Mouse (Mus musculus) cerebellum, adult 2 months (tissue): ENCODE data around the gene R3hdm2. TPM values are rescaled to one million over a fixed set of nuclear protein-coding genes. Genes with fewer than 3 reads are reported as not detected.

Experiments
- DNase-seq, 2 experiments: peaks; one replicate each; pipeline ENCODE4 v3.0.0; 2021
- H3K27ac ChIP-seq: fragments of 200-500 bp; 2 replicates; pipeline ENCODE4 v1.5.1; 2012; ENCODE audit warnings: low read length, control low read depth, inconsistent platforms; ENCODE audit not compliant: insufficient read depth
- H3K27me3 ChIP-seq: fragments of 200-500 bp; 2 replicates; pipeline ENCODE4 v1.6.1; 2012; ENCODE audit warnings: inconsistent platforms, mild to moderate bottlenecking, low read length, moderate library complexity; ENCODE audit not compliant: control insufficient read depth, insufficient read depth
- H3K4me1 ChIP-seq: fragments of 200-500 bp; 2 replicates; pipeline ENCODE4 v1.6.1; 2011; ENCODE audit warnings: low read length; ENCODE audit not compliant: control insufficient read depth, insufficient read depth
- H3K4me3 ChIP-seq: fragments of 200-500 bp; replicated peaks from 2 replicates; pipeline ENCODE3; 2011; ENCODE audit warnings: mild to moderate bottlenecking, low read depth, low read length, control low read depth; ENCODE audit not compliant: insufficient read depth
- CTCF ChIP-seq: fragments of 200-500 bp; IDR thresholded peaks from 2 replicates; pipeline ENCODE4 v1.5.1; 2011; ENCODE audit warnings: low read depth, mild to moderate bottlenecking, control low read depth, low read length, moderate library complexity, borderline replicate concordance; ENCODE audit not compliant: insufficient read depth
- POLR2A ChIP-seq: fragments of 200-500 bp; IDR thresholded peaks from 2 replicates; pipeline ENCODE4 v1.6.1; 2011; ENCODE audit warnings: low read length, control low read depth, borderline replicate concordance; ENCODE audit not compliant: insufficient read depth
- WGBS: fragments of 180-500 bp; shearing (Covaris S2); methylation state at CpG from one replicate; pipeline ENCODE4 v1.1.7; 2018; 5-methylcytosine and 5-hydroxymethylcytosine counted together
- polyA plus RNA-seq: library from polyadenylated mRNA; depleted of rRNA; stranded (reverse); fragments of >200 nt; gene quantifications from 2 replicates; pipeline ENCODE4 v1.2.3, GENCODE M21; 2012

The R3hdm2 gene
- polyA plus RNA-seq, 1 experiment, result 137 TPM

DNA sequence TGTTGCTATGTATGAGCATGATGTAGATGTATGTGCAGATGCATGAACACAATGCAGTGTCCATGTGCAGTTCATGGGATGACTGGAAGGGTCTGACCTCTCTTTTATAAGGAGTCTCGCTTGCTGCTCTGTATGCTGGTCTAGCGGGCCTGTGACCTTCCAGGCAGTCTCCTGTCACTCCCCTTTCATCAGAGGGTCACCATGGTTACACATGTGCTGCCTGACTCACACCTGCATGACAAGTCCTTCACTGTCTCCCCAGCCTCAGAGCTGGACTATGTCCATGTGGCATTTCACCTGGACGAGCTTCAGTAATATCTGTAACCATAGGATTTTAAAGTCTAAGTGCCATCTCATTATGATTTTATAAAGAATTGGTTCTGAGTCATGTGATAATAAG is 34.0 kb downstream of the R3hdm2 start:
- Histone ChIP-seq H3K4me1 (peaks cover 3% of the 10 kb centered on the region), H3K4me3 (no peak overlapping the region), H3K27me3 (no peaks in the 10 kb centered on the region), H3K27ac (no peak overlapping the region)
- DNase-seq, result no peak
- WGBS, result 90% methylated on average over 3 of the region's 3 CpGs
- TF ChIP-seq CTCF (no peak), POLR2A (no peak)

GRCm38 (mm10) chr10:127420131-127420530 is 40.0 kb downstream of the R3hdm2 start:
- H3K4me3 ChIP-seq, result peak overlapping the region; percentile 39
- H3K4me1 ChIP-seq, result peaks cover 3% of the 10 kb centered on the region
- TF ChIP-seq POLR2A (no peak), CTCF (no peak)
- 0 out of 2 replicates have a peak overlapping the region, but pooled peaks have one; percentile 63 for H3K27ac ChIP-seq
- no peaks in the 10 kb centered on the region for H3K27me3 ChIP-seq
- 5% methylated on average over 6 of the region's 6 CpGs for WGBS
- peak in 1 of 2 experiments; percentile 41 for DNase-seq

- Histone ChIP-seq H3K4me1 (peaks cover 5% of the 10 kb centered on the region), H3K4me3 (peak overlapping the region; percentile 75), H3K27ac (peak overlapping the region; percentile 71), H3K27me3 (no peaks in the 10 kb centered on the region)
- peak; percentile 67 to 81 for DNase-seq
- WGBS, result 2% methylated on average over 9 of the region's 9 CpGs
- TF ChIP-seq POLR2A (peak; percentile 32; the same call in 1 of the 2 replicates), CTCF (no peak)
These were observed 40.7 kb downstream of the R3hdm2 start for GRCm38 (mm10) chr10:127420676-127421353.

GRCm38 (mm10) chr10:127422047-127422446 is 41.9 kb downstream of the R3hdm2 start:
- 14% methylated on average over 6 of the region's 6 CpGs for WGBS
- peak; percentile 78 to 88 for DNase-seq
- H3K27me3 ChIP-seq, result no peaks in the 10 kb centered on the region
- H3K27ac ChIP-seq, result peak overlapping the region; percentile 86; the same call in 1 of the 2 replicates
- peak overlapping the region; percentile 75 for H3K4me3 ChIP-seq
- H3K4me1 ChIP-seq, result peaks cover 10% of the 10 kb centered on the region
- TF ChIP-seq CTCF (no peak), POLR2A (no peak)

- peaks cover 12% of the 10 kb centered on the region for H3K4me1 ChIP-seq
- H3K27me3 ChIP-seq, result no peaks in the 10 kb centered on the region
- no peak overlapping the region for H3K27ac ChIP-seq
- 84% methylated on average over 2 of the region's 2 CpGs for WGBS
- no peak for DNase-seq
- no peak overlapping the region for H3K4me3 ChIP-seq
- TF ChIP-seq CTCF (no peak), POLR2A (no peak)
These were observed 45.7 kb downstream of the R3hdm2 start for GRCm38 (mm10) chr10:127425794-127426193.

GRCm38 (mm10) chr10:127426670-127427069 is 46.5 kb downstream of the R3hdm2 start:
- peak; percentile 33 to 47 for DNase-seq
- 24% methylated on average over 2 of the region's 2 CpGs for WGBS
- no peak for TF ChIP-seq CTCF
- no peak for TF ChIP-seq POLR2A

GRCm38 (mm10) chr10:127427107-127427506 is 47.0 kb downstream of the R3hdm2 start:
- WGBS, result 79% methylated on average over 1 of the region's 1 CpGs
- DNase-seq, result no peak
- TF ChIP-seq POLR2A (no peak), CTCF (no peak)
- Histone ChIP-seq H3K4me3 (no peak overlapping the region), H3K27me3 (no peaks in the 10 kb centered on the region), H3K27ac (no peak overlapping the region), H3K4me1 (peaks cover 15% of the 10 kb centered on the region)

More at GRCm38 (mm10) chr10:127426670-127427069, 46.5 kb downstream of the R3hdm2 start:
- Histone ChIP-seq H3K4me1 (peaks cover 12% of the 10 kb centered on the region), H3K27ac (no peak overlapping the region), H3K27me3 (no peaks in the 10 kb centered on the region), H3K4me3 (no peak overlapping the region)

- Histone ChIP-seq H3K27me3 (no peaks in the 10 kb centered on the region), H3K4me3 (no peak overlapping the region), H3K4me1 (peaks cover 15% of the 10 kb centered on the region), H3K27ac (no peak overlapping the region)
- 98% methylated on average over 1 of the region's 1 CpGs for WGBS
- TF ChIP-seq POLR2A (no peak), CTCF (no peak)
- no peak for DNase-seq
These were observed 47.9 kb downstream of the R3hdm2 start for GRCm38 (mm10) chr10:127427987-127428386.
